Mouse (Mus musculus) embryonic facial prominence, embryonic 10.5 days (tissue): Measurements from ENCODE around the gene Ngp. TPM values are rescaled to one million over a fixed set of nuclear protein-coding genes. Genes with fewer than 3 reads are reported as not detected.

Experiments
- polyA plus RNA-seq: library from polyadenylated mRNA; unstranded; fragments of >200 nt; fragmentation: Nextera tagmentation; extraction: Ambion mirVana; gene quantifications from 2 replicates; pipeline ENCODE4 v1.2.1, GENCODE M21; 2016

Gene Ngp
- polyA plus RNA-seq, 1 experiment from 2014 or later: not detected

Other genes starting within 250 kb of the Ngp start
- gene Cspg5, start 176.0 kb upstream of the Ngp start, polyA plus RNA-seq: 2.1 and 2.3 TPM in 2 replicates
- 44.0 and 45.6 TPM in 2 replicates for gene Elp6, start 114.6 kb upstream of the Ngp start, polyA plus RNA-seq
- 38.5 and 40.3 TPM in 2 replicates for gene Scap, start 86.5 kb upstream of the Ngp start, polyA plus RNA-seq
- gene Ptpn23, start 11.5 kb upstream of the Ngp start, polyA plus RNA-seq: 15.1 and 15.5 TPM in 2 replicates
- 10.6 and 10.7 TPM in 2 replicates for gene Klhl18, start 56.9 kb downstream of the Ngp start, polyA plus RNA-seq
- gene Kif9, start 57.2 kb downstream of the Ngp start, polyA plus RNA-seq: 1.1 and 1.3 TPM in 2 replicates
- 36.7 and 37.4 TPM in 2 replicates for gene Setd2, start 112.8 kb downstream of the Ngp start, polyA plus RNA-seq
- 37.8 and 39.3 TPM in 2 replicates for gene Nradd, start 204.7 kb downstream of the Ngp start, polyA plus RNA-seq
- 1.9 and 2.0 TPM in 2 replicates for gene Nbeal2, start 234.4 kb downstream of the Ngp start, polyA plus RNA-seq
- gene Ccdc12, start 236.8 kb downstream of the Ngp start, polyA plus RNA-seq: 174 and 177 TPM in 2 replicates